Mouse (Mus musculus) lung, adult 2 months (tissue): ENCODE data around the gene Hist1h2ah.

ENCODE experiments used
- CTCF ChIP-seq: fragments of 200-500 bp; IDR thresholded peaks from 2 replicates; pipeline ENCODE4 v1.5.1; 2011; ENCODE audit warnings: mild to moderate bottlenecking, low read length, control low read depth; ENCODE audit not compliant: insufficient read depth
- POLR2A ChIP-seq: fragments of 200-500 bp; IDR thresholded peaks from 2 replicates; pipeline ENCODE4 v1.6.1; 2011; ENCODE audit warnings: low read depth, mild to moderate bottlenecking, control low read depth, low read length, borderline replicate concordance; ENCODE audit errors: extremely low read depth

DNA sequence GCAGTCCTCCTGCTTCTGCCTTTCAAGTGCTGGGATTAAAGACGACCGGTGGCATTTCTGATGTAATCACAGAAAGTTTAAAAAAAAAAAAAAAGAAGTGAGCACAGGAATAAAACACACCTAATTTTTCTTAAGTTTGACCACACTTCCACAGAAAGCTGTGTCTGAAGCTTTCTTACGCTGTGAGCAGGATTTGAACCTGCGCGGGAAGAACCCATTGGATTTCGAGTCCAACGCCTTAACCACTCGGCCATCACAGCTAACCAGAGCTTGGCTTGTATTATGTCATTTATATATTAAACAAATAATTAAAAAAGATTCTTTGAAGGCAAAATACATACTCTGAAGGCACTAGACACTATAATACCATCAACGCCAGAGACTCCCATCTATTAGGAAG is 13.1 kb downstream of the Hist1h2ah start:
- TF ChIP-seq CTCF (no peak), POLR2A (no peak)
